ENCODE assay signal across 22 mouse cellular contexts in the genomic region with DNA sequence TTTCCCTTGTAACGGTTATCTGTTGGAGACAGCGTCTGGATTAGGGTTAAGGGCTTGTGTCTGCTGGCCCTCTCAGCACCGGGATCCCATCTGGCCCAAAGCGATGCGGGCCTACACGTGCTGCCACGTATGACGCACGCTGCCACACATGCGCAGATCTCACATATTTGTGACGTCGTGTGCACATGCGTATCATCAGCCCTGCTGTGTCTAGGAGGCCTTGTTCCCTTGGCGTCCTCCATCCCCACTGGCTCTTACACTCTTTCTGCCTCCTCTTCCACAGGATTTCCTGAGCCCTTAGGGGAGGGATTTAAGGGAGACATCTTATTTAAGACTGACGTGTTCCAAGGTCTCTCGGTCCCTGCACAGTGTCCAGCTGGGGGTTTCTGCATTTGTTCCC. TPM values are rescaled to one million over a fixed set of nuclear protein-coding genes. Genes with fewer than 3 reads are reported as not detected.
DNase-seq lines count a peak whose midpoint lies in the region; ATAC-seq and TF ChIP-seq lines count a peak whose summit lies in the region.
"Had no signal": no experiment of that assay in that cellular context is flagged by ENCODE, and none has a peak within 500 bp of the region (broad histone marks: within the 10 kb centered on the region; RNA-seq: fewer than 3 reads in every experiment).

No protein-coding gene starts in this region.

- no peak for TF ChIP-seq CTCF in heart, adult 2 months (IDR thresholded peaks at IDR 0.05)
- no peak for TF ChIP-seq CTCF in testis, adult 2 months (IDR thresholded peaks at IDR 0.05; ENCODE audit: control insufficient read depth, insufficient read depth, insufficient replicate concordance, low read depth, low read length)

- no peak overlapping the region for H3K27ac ChIP-seq in heart, adult 2 months
- H3K27ac ChIP-seq in testis, adult 2 months (ENCODE audit: control insufficient read depth, insufficient read depth, low read depth, low read length), result peak overlapping the region; percentile 23; the same call in 1 of the 2 replicates
- no peak overlapping the region for H3K27ac ChIP-seq in liver, embryonic 11.5 days (ENCODE audit: low read depth, low read length)
- H3K27ac ChIP-seq: embryonic facial prominence, embryonic 10.5 days; embryonic facial prominence, embryonic 12.5 days; forebrain, embryonic 13.5 days; forebrain, embryonic 15.5 days had no signal

- H3K4me3 ChIP-seq in heart, adult 2 months, result no peak overlapping the region
- H3K4me3 ChIP-seq in megakaryocyte, embryonic 14.5 days (replicated peaks), result peak overlapping the region; percentile 64
- H3K4me3 ChIP-seq in testis, adult 2 months (ENCODE audit: control insufficient read depth, low read depth, low read length), result peak overlapping the region; percentile 56
- H3K4me3 ChIP-seq in liver, embryonic 11.5 days (ENCODE audit: low read depth, low read length), result no peak overlapping the region
- H3K4me3 ChIP-seq: embryonic facial prominence, embryonic 10.5 days; embryonic facial prominence, embryonic 12.5 days; forebrain, embryonic 13.5 days; forebrain, embryonic 15.5 days had no signal

- WGBS in heart, adult 2 months, result 73% methylated on average over 16 of the region's 16 CpGs
- 85% methylated on average over 16 of the region's 16 CpGs for WGBS in liver, embryonic 11.5 days

- no peak for TF ChIP-seq EP300 in heart, adult 2 months (IDR thresholded peaks at IDR 0.05; ENCODE audit: insufficient read depth, low read depth, low read length)

- no peaks in the 10 kb centered on the region for H3K79me2 ChIP-seq in heart, adult 2 months (replicated peaks; ENCODE audit: control insufficient read depth, insufficient read depth, low read length)

- intact Hi-C loops in heart, adult 2 months (cut with DNase I), result no loop called here
- intact Hi-C loops in heart, postnatal 10 days (cut with DNase I), result no loop called here

- no peak overlapping the region for H3K4me2 ChIP-seq in liver, embryonic 11.5 days
- H3K4me2 ChIP-seq: embryonic facial prominence, embryonic 12.5 days; forebrain, embryonic 13.5 days; forebrain, embryonic 15.5 days had no signal

- no peaks in the 10 kb centered on the region for H3K27me3 ChIP-seq in heart, adult 2 months (ENCODE audit: control insufficient read depth, insufficient read depth, low read length)
- peaks cover 5% of the 10 kb centered on the region for H3K27me3 ChIP-seq in megakaryocyte, embryonic 14.5 days (replicated peaks)
- H3K27me3 ChIP-seq in testis, adult 2 months (ENCODE audit: control insufficient read depth, insufficient read depth, low read length), result no peaks in the 10 kb centered on the region
- no peaks in the 10 kb centered on the region for H3K27me3 ChIP-seq in liver, embryonic 11.5 days (replicated peaks; ENCODE audit: control insufficient read depth, insufficient read depth, low read length)
- H3K27me3 ChIP-seq: embryonic facial prominence, embryonic 12.5 days; forebrain, embryonic 13.5 days; forebrain, embryonic 15.5 days had no signal

- H3K9ac ChIP-seq in heart, adult 2 months (ENCODE audit: low read depth, low read length), result no peak overlapping the region
- no peak overlapping the region for H3K9ac ChIP-seq in liver, embryonic 11.5 days (ENCODE audit: low read depth, low read length)
- H3K9ac ChIP-seq: embryonic facial prominence, embryonic 12.5 days; forebrain, embryonic 13.5 days; forebrain, embryonic 15.5 days had no signal

- no peak for DNase-seq in heart, adult 2 months
- DNase-seq in heart, postnatal 10 days, result no peak
- DNase-seq in testis, postnatal 14 days (ENCODE audit: low spot score), result no peak
- no peak for DNase-seq in liver, embryonic 11.5 days (ENCODE audit: low spot score)
- DNase-seq: adrenal gland, adult 8-10 months; adrenal gland, postnatal 14 days; adrenal gland, postnatal 36 days; cerebellum, adult 11-12 months; cerebellum, adult 2 months; cerebellum, adult 9-10 months; cerebellum, postnatal 10 days; cerebellum, postnatal 25 days had no signal

- ATAC-seq in megakaryocyte, adult 5-6 weeks (ENCODE audit: poor library complexity, severe bottlenecking), result no peak
- no peak for ATAC-seq in liver, embryonic 11.5 days (replicated peaks; ENCODE audit: low FRiP score)
- ATAC-seq: activated CD4-positive, CD25-positive, alpha-beta regulatory T cell, adult 4 months; forebrain, embryonic 13.5 days; forebrain, embryonic 15.5 days had no signal

- no peaks in the 10 kb centered on the region for H3K36me3 ChIP-seq in heart, adult 2 months (ENCODE audit: control insufficient read depth, insufficient read depth, low read length)
- H3K36me3 ChIP-seq in megakaryocyte, embryonic 14.5 days (replicated peaks; ENCODE audit: low read length), result no peaks in the 10 kb centered on the region
- H3K36me3 ChIP-seq in testis, adult 2 months (ENCODE audit: control insufficient read depth, insufficient read depth, low read length), result no peaks in the 10 kb centered on the region
- H3K36me3 ChIP-seq in liver, embryonic 11.5 days (ENCODE audit: control insufficient read depth, insufficient read depth, low read length), result no peaks in the 10 kb centered on the region
- H3K36me3 ChIP-seq: embryonic facial prominence, embryonic 10.5 days; embryonic facial prominence, embryonic 12.5 days; forebrain, embryonic 15.5 days had no signal

- TF ChIP-seq POLR2A in heart, adult 2 months (IDR thresholded peaks at IDR 0.05; ENCODE audit: insufficient read depth, low read depth, low read length), result peak; percentile 47; the same call in 1 of the 2 replicates
- peak; percentile 91; the same call in 1 of the 2 replicates for TF ChIP-seq POLR2A in testis, adult 2 months (IDR thresholded peaks at IDR 0.05; ENCODE audit: control insufficient read depth, low read depth, low read length)

- H3K9me3 ChIP-seq in megakaryocyte, embryonic 14.5 days, result peaks cover 24% of the 10 kb centered on the region
- H3K9me3 ChIP-seq in liver, embryonic 11.5 days (ENCODE audit: control insufficient read depth, low read length), result no peaks in the 10 kb centered on the region
- H3K9me3 ChIP-seq: embryonic facial prominence, embryonic 12.5 days; forebrain, embryonic 13.5 days had no signal

- peaks cover 7% of the 10 kb centered on the region for H3K4me1 ChIP-seq in heart, adult 2 months (ENCODE audit: control insufficient read depth, insufficient read depth, low read length)
- H3K4me1 ChIP-seq in megakaryocyte, embryonic 14.5 days, result peaks cover 4% of the 10 kb centered on the region; the same call in 1 of the 2 replicates
- peaks cover 7% of the 10 kb centered on the region for H3K4me1 ChIP-seq in testis, adult 2 months (ENCODE audit: control insufficient read depth, insufficient read depth, low read length)
- H3K4me1 ChIP-seq in liver, embryonic 11.5 days (replicated peaks; ENCODE audit: control insufficient read depth, insufficient read depth, low read length), result no peaks in the 10 kb centered on the region
- H3K4me1 ChIP-seq: embryonic facial prominence, embryonic 12.5 days; forebrain, embryonic 13.5 days; forebrain, embryonic 15.5 days had no signal

RNA-seq across cellular contexts. Expression of gene Mis18a, which starts 47.2 kb away (rescaled TPM):
- total RNA-seq in heart, adult 2 months (2021), result 1 to 10 TPM; 1.9 to 2.9 TPM
- polyA plus RNA-seq in heart, adult 2 months (2012; rRNA removed), result 3.8 and 6.1 TPM in 2 replicates
- total RNA-seq in heart, postnatal 10 days (2021), result 1 to 10 TPM; 5.3 to 5.9 TPM
- polyA plus RNA-seq in megakaryocyte, embryonic 14.5 days (2012; ENCODE audit: insufficient read depth, low replicate concordance), result 7.9 and 18.8 TPM in 2 replicates
- total RNA-seq in megakaryocyte, adult 5-6 weeks (2015), result 117 and 121 TPM in 2 replicates
- total RNA-seq in megakaryocyte, adult 5-6 weeks (2017), result 68.6 and 70.6 TPM in 2 replicates
- polyA plus RNA-seq in testis, adult 2 months (2012; rRNA removed), result 16.8 and 18.6 TPM in 2 replicates
- polyA plus RNA-seq in liver, embryonic 11.5 days (2014; fragmentation: Nextera tagmentation; extraction: Ambion mirVana), result 78.1 and 81.0 TPM in 2 replicates

RNA-seq across cellular contexts. Expression of gene Mrap, which starts 58.0 kb away (rescaled TPM):
- 10 to 100 TPM; 15.7 to 17.5 TPM for total RNA-seq in heart, adult 2 months (2021)
- 30.5 and 47.6 TPM in 2 replicates for polyA plus RNA-seq in heart, adult 2 months (2012; rRNA removed)
- 10 to 100 TPM; 21.5 to 27.5 TPM for total RNA-seq in heart, postnatal 10 days (2021)
- polyA plus RNA-seq in megakaryocyte, embryonic 14.5 days (2012; ENCODE audit: insufficient read depth, low replicate concordance), result 3.3 TPM in 1 of 2 replicates, not detected in the other
- total RNA-seq in megakaryocyte, adult 5-6 weeks (2015), result not detected in 2 replicates
- total RNA-seq in megakaryocyte, adult 5-6 weeks (2017), result not detected in 2 replicates
- polyA plus RNA-seq in testis, adult 2 months (2012; rRNA removed), result 9.9 and 12.6 TPM in 2 replicates
- 77.5 and 79.0 TPM in 2 replicates for polyA plus RNA-seq in liver, embryonic 11.5 days (2014; fragmentation: Nextera tagmentation; extraction: Ambion mirVana)
- total RNA-seq: ES-E14 had no signal
- polyA plus RNA-seq: activated CD4-positive, CD25-positive, alpha-beta regulatory T cell, adult 4 months; C2C12; forebrain, embryonic 13.5 days; forebrain, embryonic 15.5 days had no signal

Comparison
In these comparisons a context has a peak if more than half of its experiments do, and no peak if none do; other contexts are left out.
1. H3K4me3 ChIP-seq: peak in megakaryocyte, embryonic 14.5 days (single experiment) and testis, adult 2 months (single experiment); none in heart, adult 2 months (single experiment) and liver, embryonic 11.5 days (single experiment).